Mouse (Mus musculus) ovary, postnatal 10 days (tissue): Measurements from ENCODE around the gene Tspan11.

Experiments used
- DNase-seq: peaks from one replicate; pipeline ENCODE4 v3.0.0; 2022; ENCODE audit warnings: low spot score

The Tspan11 gene

GRCm38 (mm10) chr6:127942421-127942820, 55.0 kb downstream of the Tspan11 start:
- DNase-seq, result no peak

GRCm38 (mm10) chr6:127945725-127946124, 58.3 kb downstream of the Tspan11 start:
- peak; percentile 55 for DNase-seq

- DNase-seq, result no peak
These were observed 61.3 kb downstream of the Tspan11 start for GRCm38 (mm10) chr6:127948656-127949055.

- no peak for DNase-seq
These were observed 62.5 kb downstream of the Tspan11 start for GRCm38 (mm10) chr6:127949885-127950284.

- no peak for DNase-seq
These were observed 65.7 kb downstream of the Tspan11 start for GRCm38 (mm10) chr6:127953071-127953470.

- DNase-seq, result no peak
These were observed 68.8 kb downstream of the Tspan11 start for GRCm38 (mm10) chr6:127956172-127956571.

- no peak for DNase-seq
These were observed 72.8 kb downstream of the Tspan11 start for GRCm38 (mm10) chr6:127960203-127960602.

- DNase-seq, result no peak
These were observed 78.1 kb downstream of the Tspan11 start for GRCm38 (mm10) chr6:127965497-127965896.

- DNase-seq, result no peak
These were observed 82.3 kb downstream of the Tspan11 start for GRCm38 (mm10) chr6:127969709-127970108.

- DNase-seq, result peak; percentile 72
These were observed 82.7 kb downstream of the Tspan11 start for GRCm38 (mm10) chr6:127970120-127970519.

GRCm38 (mm10) chr6:127970848-127971247, 83.5 kb downstream of the Tspan11 start:
- no peak for DNase-seq

GRCm38 (mm10) chr6:127971931-127972330, 84.5 kb downstream of the Tspan11 start:
- no peak for DNase-seq

GRCm38 (mm10) chr6:127973553-127973952, 86.2 kb downstream of the Tspan11 start:
- no peak for DNase-seq

GRCm38 (mm10) chr6:127974000-127974399, 86.6 kb downstream of the Tspan11 start:
- DNase-seq, result no peak

- DNase-seq, result no peak
These were observed 89.3 kb downstream of the Tspan11 start for GRCm38 (mm10) chr6:127976695-127977094.

- no peak for DNase-seq
These were observed 91.6 kb downstream of the Tspan11 start for GRCm38 (mm10) chr6:127978941-127979340.

- no peak for DNase-seq
These were observed 92.4 kb downstream of the Tspan11 start for GRCm38 (mm10) chr6:127979831-127980230.

- no peak for DNase-seq
These were observed 93.1 kb downstream of the Tspan11 start for GRCm38 (mm10) chr6:127980381-127981045.

GRCm38 (mm10) chr6:127981176-127981575, 93.8 kb downstream of the Tspan11 start:
- DNase-seq, result no peak

GRCm38 (mm10) chr6:127986357-127986756, 99.0 kb downstream of the Tspan11 start:
- no peak for DNase-seq

GRCm38 (mm10) chr6:127987374-127987773, 100.0 kb downstream of the Tspan11 start:
- no peak for DNase-seq

GRCm38 (mm10) chr6:127988944-127989494, 101.6 kb downstream of the Tspan11 start:
- no peak for DNase-seq

- DNase-seq, result peak; percentile 56
These were observed 102.3 kb downstream of the Tspan11 start for GRCm38 (mm10) chr6:127989624-127990212.
